Mouse (Mus musculus) neural tube, postnatal 0 days (tissue): ENCODE data around the gene Stox1. TPM values are rescaled to one million over a fixed set of nuclear protein-coding genes. Genes with fewer than 3 reads are reported as not detected.

Experiments
- microRNA-seq: library from miRNA; unstranded; fragments of <30 nt; microRNA quantifications from one replicate; pipeline ENCODE4, GENCODE M21; 2016
- polyA plus RNA-seq: library from polyadenylated mRNA; unstranded; fragments of >200 nt; fragmentation: Nextera tagmentation; extraction: Ambion mirVana; gene quantifications from 2 replicates; pipeline ENCODE4 v1.2.1, GENCODE M21; 2015

The Stox1 gene
- polyA plus RNA-seq = 3.3 and 5.6 TPM in 2 replicates

GRCm38 (mm10) chr10:62725771-62726687 lies at the start of gene Stox1:
Stox1 (minus strand) TSS chr10:62726128.

GRCm38 (mm10) chr10:62650881-62651810 lies 74.8 kb downstream of the Stox1 start, which contains the start of gene Ddx50:
Ddx50 (minus strand) TSS chr10:62651218.

Small RNAs within 50 kb of the gene (microRNA-seq; reads per million reads assigned to microRNA genes)
- not detected for gene Mir7215

Other genes starting within 250 kb of the Stox1 start
- 44.9 and 49.7 TPM in 2 replicates for gene Vps26a, start 239.3 kb downstream of the Stox1 start, polyA plus RNA-seq
- 21.8 and 28.3 TPM in 2 replicates for gene Srgn, start 198.7 kb downstream of the Stox1 start, polyA plus RNA-seq
- gene Kif1bp, start 147.7 kb downstream of the Stox1 start, polyA plus RNA-seq = 81.6 and 85.5 TPM in 2 replicates
- 8.4 and 9.2 TPM in 2 replicates for gene Ddx21, start 123.8 kb downstream of the Stox1 start, polyA plus RNA-seq
- gene Ddx50, start 74.9 kb downstream of the Stox1 start, polyA plus RNA-seq = 67.3 and 69.3 TPM in 2 replicates
- gene Ccar1, start 66.2 kb upstream of the Stox1 start, polyA plus RNA-seq = 58.2 and 63.9 TPM in 2 replicates
- 34.6 and 41.2 TPM in 2 replicates for gene Tet1, start 182.9 kb upstream of the Stox1 start, polyA plus RNA-seq
- 15.2 and 15.3 TPM in 2 replicates for gene Slc25a16, start 194.5 kb upstream of the Stox1 start, polyA plus RNA-seq
- gene Dna2, start 220.9 kb upstream of the Stox1 start, polyA plus RNA-seq = 3.0 and 4.4 TPM in 2 replicates